Mouse (Mus musculus) C3H10T1/2 (cell line): Measurements from ENCODE around the gene Mlc1. TPM values are rescaled to one million over a fixed set of nuclear protein-coding genes. Genes with fewer than 3 reads are reported as not detected.

Experiments
- polyA plus RNA-seq, 2 experiments: library from polyadenylated mRNA; unstranded; fragments of >200 nt; fragmentation: generic; extraction: Trizol; gene quantifications; one replicate each; pipeline ENCODE4 v1.2.1; 2012; ENCODE audit warnings: missing spikeins in 2 of 2

The Mlc1 gene
- under 1 TPM; 0.01 to 0.04 TPM for polyA plus RNA-seq

GRCm38 (mm10) chr15:88978281-88979137, at the start of gene Mlc1:
TSS of gene Mlc1 (minus strand) at chr15:88979007.

GRCm38 (mm10) chr15:88982534-88983079, 3.8 kb upstream of the Mlc1 start, which contains the start of gene Mov10l1:
TSS of gene Mov10l1 (plus strand) at chr15:88982909.

GRCm38 (mm10) chr15:88954368-88955072, 24.3 kb downstream of the Mlc1 start, which contains the start of gene Ttll8:
TSS of gene Ttll8 (minus strand) at chr15:88954418.

Other genes with a start within 250 kb of the Mlc1 start
- 10 to 100 TPM in 1 of 2 experiments, 1 to 10 TPM in 1; 2.1 to 20.4 TPM for gene Brd1, start 244.8 kb downstream of the Mlc1 start, polyA plus RNA-seq
- gene Zbed4, start 227.3 kb downstream of the Mlc1 start, polyA plus RNA-seq, result 1 to 10 TPM in 1 of 2 experiments, under 1 TPM in 1; 0.77 to 3.7 TPM
- 10 to 100 TPM in 1 of 2 experiments, 1 to 10 TPM in 1; 6.9 to 16.1 TPM for gene Alg12, start 159.7 kb downstream of the Mlc1 start, polyA plus RNA-seq
- 10 to 100 TPM; 50.1 to 73.5 TPM for gene Creld2, start 159.4 kb downstream of the Mlc1 start, polyA plus RNA-seq
- 10 to 100 TPM; 12.4 to 29.2 TPM for gene Pim3, start 116.8 kb downstream of the Mlc1 start, polyA plus RNA-seq
- not detected for gene Ttll8, start 24.6 kb downstream of the Mlc1 start, polyA plus RNA-seq
- gene Mov10l1, start 3.9 kb upstream of the Mlc1 start, polyA plus RNA-seq, result under 1 TPM in 1 of 2 experiments, not detected in 1; 0.01 TPM
- gene Panx2, start 80.7 kb upstream of the Mlc1 start, polyA plus RNA-seq, result under 1 TPM in 1 of 2 experiments, not detected in 1; 0.20 TPM
- 10 to 100 TPM; 44.6 to 47.8 TPM for gene Trabd, start 96.1 kb upstream of the Mlc1 start, polyA plus RNA-seq
- gene Selenoo, start 110.1 kb upstream of the Mlc1 start, polyA plus RNA-seq, result 10 to 100 TPM; 19.0 to 42.1 TPM
- 10 to 100 TPM; 12.0 to 17.7 TPM for gene Tubgcp6, start 144.1 kb upstream of the Mlc1 start, polyA plus RNA-seq
- gene Hdac10, start 149.7 kb upstream of the Mlc1 start, polyA plus RNA-seq, result 10 to 100 TPM; 14.5 to 24.3 TPM
- 10 to 100 TPM; 29.5 to 43.6 TPM for gene Mapk12, start 161.7 kb upstream of the Mlc1 start, polyA plus RNA-seq
- 10 to 100 TPM; 12.4 to 13.6 TPM for gene Mapk11, start 170.6 kb upstream of the Mlc1 start, polyA plus RNA-seq
- 100 to 1,000 TPM; 252 to 448 TPM for gene Plxnb2, start 201.8 kb upstream of the Mlc1 start, polyA plus RNA-seq
- 1 to 10 TPM; 1.6 to 6.5 TPM for gene Dennd6b, start 217.5 kb upstream of the Mlc1 start, polyA plus RNA-seq
- 10 to 100 TPM in 1 of 2 experiments, 1 to 10 TPM in 1; 7.8 to 52.7 TPM for gene Ppp6r2, start 232.5 kb upstream of the Mlc1 start, polyA plus RNA-seq